Mouse (Mus musculus): ENCODE measurements around the gene Pgm2.

GRCm38 (mm10) chr5:64160705-64161391 lies 68.1 kb downstream of the Pgm2 start:
- no peak for TF ChIP-seq CTCF (IDR thresholded peaks at IDR 0.05; ENCODE audit: borderline replicate concordance, insufficient read depth, low read length)
- TF ChIP-seq POLR2A (IDR thresholded peaks at IDR 0.05; ENCODE audit: low read depth, low read length), result no peak

Measured in embryonic fibroblast, embryonic 13.5 days (primary cell).